Mouse (Mus musculus): ENCODE measurements around the gene Auts2.

Gene Auts2

GRCm38 (mm10) chr5:132445213-132445954 lies 97.8 kb downstream of the Auts2 start:
- DNase-seq, result no peak

GRCm38 (mm10) chr5:132442948-132443347 lies 100.2 kb downstream of the Auts2 start:
- no peak for DNase-seq

GRCm38 (mm10) chr5:132438414-132438813 lies 104.7 kb downstream of the Auts2 start:
- DNase-seq, result no peak

- no peak for DNase-seq
Measured at GRCm38 (mm10) chr5:132437994-132438393, 105.2 kb downstream of the Auts2 start.

- DNase-seq, result no peak
Measured at GRCm38 (mm10) chr5:132437478-132437877, 105.7 kb downstream of the Auts2 start.

GRCm38 (mm10) chr5:132436901-132437300 lies 106.2 kb downstream of the Auts2 start:
- DNase-seq, result no peak

GRCm38 (mm10) chr5:132436473-132436872 lies 106.7 kb downstream of the Auts2 start:
- no peak for DNase-seq

GRCm38 (mm10) chr5:132435401-132435800 lies 107.7 kb downstream of the Auts2 start:
- DNase-seq, result no peak

GRCm38 (mm10) chr5:132433377-132434115 lies 109.6 kb downstream of the Auts2 start:
- DNase-seq, result no peak

GRCm38 (mm10) chr5:132429363-132429762 lies 113.8 kb downstream of the Auts2 start:
- DNase-seq, result no peak

GRCm38 (mm10) chr5:132426342-132426741 lies 116.8 kb downstream of the Auts2 start:
- no peak for DNase-seq

GRCm38 (mm10) chr5:132425792-132426309 lies 117.3 kb downstream of the Auts2 start:
- no peak for DNase-seq

GRCm38 (mm10) chr5:132410338-132410852 lies 132.7 kb downstream of the Auts2 start:
- no peak for DNase-seq

GRCm38 (mm10) chr5:132408892-132409575 lies 134.1 kb downstream of the Auts2 start:
- DNase-seq, result no peak

GRCm38 (mm10) chr5:132400556-132400955 lies 142.6 kb downstream of the Auts2 start:
- DNase-seq, result no peak

- no peak for DNase-seq
Measured at GRCm38 (mm10) chr5:132399486-132399885, 143.7 kb downstream of the Auts2 start.

GRCm38 (mm10) chr5:132395922-132396321 lies 147.2 kb downstream of the Auts2 start:
- no peak for DNase-seq

- DNase-seq, result no peak
Measured at GRCm38 (mm10) chr5:132394800-132395575, 148.2 kb downstream of the Auts2 start.

GRCm38 (mm10) chr5:132391831-132392763 lies 151.0 kb downstream of the Auts2 start:
- no peak for DNase-seq

- DNase-seq, result no peak
Measured at GRCm38 (mm10) chr5:132388746-132389145, 154.4 kb downstream of the Auts2 start.

GRCm38 (mm10) chr5:132385244-132385855 lies 157.8 kb downstream of the Auts2 start:
- DNase-seq, result no peak

Measured in thymus, postnatal 14 days (tissue).